ENCODE assay signal across 8 mouse cellular contexts in the genomic region with DNA sequence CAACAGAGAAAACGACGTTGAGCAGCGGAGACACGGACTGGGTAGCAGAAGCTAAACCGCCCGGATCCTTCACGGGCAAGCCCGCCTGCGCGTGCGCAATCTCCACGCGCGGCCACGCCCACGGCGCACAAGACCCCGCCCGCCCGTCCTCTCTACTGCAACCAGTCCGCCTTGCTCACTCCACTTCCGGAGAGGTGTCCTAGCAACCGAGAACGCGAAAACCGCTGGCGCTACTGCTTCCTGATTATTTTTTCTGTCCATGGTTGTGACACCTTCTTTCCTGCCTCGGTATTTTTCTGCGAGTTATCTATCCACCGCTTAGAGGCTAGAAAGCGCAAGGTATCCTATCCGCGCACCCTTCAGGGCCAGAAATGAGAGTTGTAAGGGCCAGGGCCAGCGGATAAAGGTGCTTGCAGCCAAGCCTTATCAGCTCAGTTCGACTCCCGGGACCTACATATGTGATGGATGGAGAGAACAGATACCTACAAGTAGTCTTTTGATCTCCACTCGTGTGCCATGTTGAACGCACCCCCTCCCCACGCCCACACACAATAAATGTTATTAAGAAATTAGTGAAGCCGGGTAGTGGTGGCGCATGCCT. TPM values are rescaled to one million over a fixed set of nuclear protein-coding genes. Genes with fewer than 3 reads are reported as not detected.
DNase-seq lines count a peak whose midpoint lies in the region; ATAC-seq lines count a peak whose summit lies in the region.

A gene (minus strand): TSS at position 89 of the 601 bp plus-strand sequence.

- DNase-seq in NIH3T3 (ENCODE audit: low read depth), result peak; percentile 97
- peak; percentile 96 to 97 for DNase-seq in cerebellum, postnatal 10 days
- peak; percentile 91 to 93 for DNase-seq in frontal cortex, postnatal 10 days (ENCODE audit: low spot score in 2 of 2)
- DNase-seq in layer of hippocampus, postnatal 14 days (ENCODE audit: low spot score in 2 of 2), result peak; percentile 87 to 96
- DNase-seq in lung, postnatal 14 days, result peak; percentile 95
- peak; percentile 81 for DNase-seq in retina, adult 2 months (ENCODE audit: low read depth, low spot score)
- DNase-seq in thymus, postnatal 36 days, result peak; percentile 97 to 98

- peaks cover 13% of the 10 kb centered on the region for H3K4me1 ChIP-seq in hindbrain, embryonic 12.5 days

- H3K9ac ChIP-seq in hindbrain, embryonic 12.5 days, result peak within 1 kb of the TSS; percentile 73

- 13% methylated on average over 41 of the region's 41 CpGs for WGBS in hindbrain, embryonic 12.5 days

- no peaks in the 10 kb centered on the region for H3K27me3 ChIP-seq in hindbrain, embryonic 12.5 days

- H3K36me3 ChIP-seq in hindbrain, embryonic 12.5 days, result no peaks in the 10 kb centered on the region

- peak; percentile 95 for ATAC-seq in hindbrain, embryonic 12.5 days (ENCODE audit: low FRiP score)

- H3K9me3 ChIP-seq in hindbrain, embryonic 12.5 days (replicated peaks), result no peaks in the 10 kb centered on the region

- H3K27ac ChIP-seq in hindbrain, embryonic 12.5 days, result peak within 1 kb of the TSS; percentile 88

- peak within 1 kb of the TSS; percentile 60 for H3K4me3 ChIP-seq in hindbrain, embryonic 12.5 days

- H3K4me2 ChIP-seq in hindbrain, embryonic 12.5 days (replicated peaks), result peak within 1 kb of the TSS; percentile 71

RNA-seq across cellular contexts. Expression of the gene that starts here (rescaled TPM):
- polyA plus RNA-seq in hindbrain, embryonic 12.5 days (2016; fragmentation: Nextera tagmentation; extraction: Ambion mirVana), result 64.1 and 77.2 TPM in 2 replicates
- 10 to 100 TPM; 37.8 to 39.2 TPM for total RNA-seq in layer of hippocampus, postnatal 14 days (2021)

Comparison
In these comparisons a context has a peak if more than half of its experiments do, and no peak if none do; other contexts are left out.
1. Peak in every context shown above with its lines: DNase-seq, ATAC-seq, H3K4me3 ChIP-seq and H3K27ac ChIP-seq.